Mouse (Mus musculus): ENCODE measurements around the gene Il18bp. TPM values are rescaled to one million over a fixed set of nuclear protein-coding genes. Genes with fewer than 3 reads are reported as not detected.

Gene Il18bp
- polyA plus RNA-seq, 1 experiment: 27.4 TPM

- Histone ChIP-seq H3K4me3 (ENCODE audit: extremely low read depth, insufficient read depth, insufficient read length) (no peak overlapping the region), H3K27ac (ENCODE audit: insufficient read depth, low read length) (no peak overlapping the region), H3K36me3 (ENCODE audit: control insufficient read depth, insufficient read depth, low read length) (peaks cover 64% of the 10 kb centered on the region), H3K27me3 (ENCODE audit: control insufficient read depth, insufficient read depth, low read length) (no peaks in the 10 kb centered on the region), H3K4me1 (ENCODE audit: control insufficient read depth, insufficient read depth, insufficient read length) (peaks cover 6% of the 10 kb centered on the region; the same call in 1 of the 2 replicates)
- 77% methylated on average over 14 of the region's 14 CpGs for WGBS
- DNase-seq (ENCODE audit: low read depth in 1 of 2, low spot score in 2 of 2): peak; percentile 14 to 72
- TF ChIP-seq CTCF (IDR thresholded peaks at IDR 0.05; ENCODE audit: extremely low read depth, insufficient read depth, insufficient read length, insufficient replicate concordance) (peak; percentile 94), POLR2A (IDR thresholded peaks at IDR 0.05; ENCODE audit: low read depth, low read length) (no peak)
Observed at GRCm38 (mm10) chr7:101998194-101998927, 20.1 kb downstream of the Il18bp start.

- H3K27me3 ChIP-seq (ENCODE audit: control insufficient read depth, insufficient read depth, low read length): no peaks in the 10 kb centered on the region
- TF ChIP-seq CTCF (IDR thresholded peaks at IDR 0.05; ENCODE audit: extremely low read depth, insufficient read depth, insufficient read length, insufficient replicate concordance): no peak
- TF ChIP-seq POLR2A (IDR thresholded peaks at IDR 0.05; ENCODE audit: low read depth, low read length): no peak
- no peak overlapping the region for H3K4me3 ChIP-seq (ENCODE audit: extremely low read depth, insufficient read depth, insufficient read length)
- 46% methylated on average over 3 of the region's 3 CpGs for WGBS
- peak in 1 of 2 experiments; percentile 9 for DNase-seq (ENCODE audit: low read depth in 1 of 2, low spot score in 2 of 2)
- H3K27ac ChIP-seq (ENCODE audit: insufficient read depth, low read length): no peak overlapping the region
- H3K4me1 ChIP-seq (ENCODE audit: control insufficient read depth, insufficient read depth, insufficient read length): peaks cover 6% of the 10 kb centered on the region; the same call in 1 of the 2 replicates
- peaks cover 56% of the 10 kb centered on the region for H3K36me3 ChIP-seq (ENCODE audit: control insufficient read depth, insufficient read depth, low read length)
Observed at GRCm38 (mm10) chr7:101994241-101994640, 24.2 kb downstream of the Il18bp start.

GRCm38 (mm10) chr7:101985081-101985480 is 33.4 kb downstream of the Il18bp start:
- Histone ChIP-seq H3K4me3 (ENCODE audit: extremely low read depth, insufficient read depth, insufficient read length) (no peak overlapping the region), H3K27me3 (ENCODE audit: control insufficient read depth, insufficient read depth, low read length) (no peaks in the 10 kb centered on the region), H3K4me1 (ENCODE audit: control insufficient read depth, insufficient read depth, insufficient read length) (no peaks in the 10 kb centered on the region), H3K27ac (ENCODE audit: insufficient read depth, low read length) (no peak overlapping the region), H3K36me3 (ENCODE audit: control insufficient read depth, insufficient read depth, low read length) (peaks cover 23% of the 10 kb centered on the region)
- WGBS: 93% methylated on average over 3 of the region's 3 CpGs
- no peak for DNase-seq (ENCODE audit: low read depth in 1 of 2, low spot score in 2 of 2)
- TF ChIP-seq POLR2A (IDR thresholded peaks at IDR 0.05; ENCODE audit: low read depth, low read length): no peak
- TF ChIP-seq CTCF (IDR thresholded peaks at IDR 0.05; ENCODE audit: extremely low read depth, insufficient read depth, insufficient read length, insufficient replicate concordance): no peak

GRCm38 (mm10) chr7:101982735-101983134 is 35.8 kb downstream of the Il18bp start:
- no peak for TF ChIP-seq CTCF (IDR thresholded peaks at IDR 0.05; ENCODE audit: extremely low read depth, insufficient read depth, insufficient read length, insufficient replicate concordance)
- TF ChIP-seq POLR2A (IDR thresholded peaks at IDR 0.05; ENCODE audit: low read depth, low read length): no peak
- Histone ChIP-seq H3K4me3 (ENCODE audit: extremely low read depth, insufficient read depth, insufficient read length) (no peak overlapping the region), H3K27ac (ENCODE audit: insufficient read depth, low read length) (no peak overlapping the region), H3K27me3 (ENCODE audit: control insufficient read depth, insufficient read depth, low read length) (no peaks in the 10 kb centered on the region), H3K4me1 (ENCODE audit: control insufficient read depth, insufficient read depth, insufficient read length) (no peaks in the 10 kb centered on the region), H3K36me3 (ENCODE audit: control insufficient read depth, insufficient read depth, low read length) (peaks cover 10% of the 10 kb centered on the region)
- WGBS: 87% methylated on average over 1 of the region's 1 CpGs
- no peak for DNase-seq (ENCODE audit: low read depth in 1 of 2, low spot score in 2 of 2)

GRCm38 (mm10) chr7:101974505-101974904 is 44.0 kb downstream of the Il18bp start:
- H3K4me1 ChIP-seq (ENCODE audit: control insufficient read depth, insufficient read depth, insufficient read length): peaks cover 3% of the 10 kb centered on the region; the same call in 1 of the 2 replicates
- WGBS: 42% methylated on average over 2 of the region's 2 CpGs
- no peaks in the 10 kb centered on the region for H3K27me3 ChIP-seq (ENCODE audit: control insufficient read depth, insufficient read depth, low read length)
- no peak for DNase-seq (ENCODE audit: low read depth in 1 of 2, low spot score in 2 of 2)
- H3K27ac ChIP-seq (ENCODE audit: insufficient read depth, low read length): no peak overlapping the region
- H3K36me3 ChIP-seq (ENCODE audit: control insufficient read depth, insufficient read depth, low read length): peaks cover 3% of the 10 kb centered on the region; the same call in 1 of the 2 replicates
- TF ChIP-seq CTCF (IDR thresholded peaks at IDR 0.05; ENCODE audit: extremely low read depth, insufficient read depth, insufficient read length, insufficient replicate concordance) (no peak), POLR2A (IDR thresholded peaks at IDR 0.05; ENCODE audit: low read depth, low read length) (no peak)
- H3K4me3 ChIP-seq (ENCODE audit: extremely low read depth, insufficient read depth, insufficient read length): no peak overlapping the region

GRCm38 (mm10) chr7:101973730-101974129 is 44.8 kb downstream of the Il18bp start:
- peaks cover 3% of the 10 kb centered on the region; the same call in 1 of the 2 replicates for H3K36me3 ChIP-seq (ENCODE audit: control insufficient read depth, insufficient read depth, low read length)
- no peak overlapping the region for H3K27ac ChIP-seq (ENCODE audit: insufficient read depth, low read length)
- peaks cover 3% of the 10 kb centered on the region; the same call in 1 of the 2 replicates for H3K4me1 ChIP-seq (ENCODE audit: control insufficient read depth, insufficient read depth, insufficient read length)
- no peak for TF ChIP-seq POLR2A (IDR thresholded peaks at IDR 0.05; ENCODE audit: low read depth, low read length)
- TF ChIP-seq CTCF (IDR thresholded peaks at IDR 0.05; ENCODE audit: extremely low read depth, insufficient read depth, insufficient read length, insufficient replicate concordance): no peak
- WGBS: 33% methylated on average over 3 of the region's 3 CpGs
- no peak for DNase-seq (ENCODE audit: low read depth in 1 of 2, low spot score in 2 of 2)
- no peaks in the 10 kb centered on the region for H3K27me3 ChIP-seq (ENCODE audit: control insufficient read depth, insufficient read depth, low read length)
- H3K4me3 ChIP-seq (ENCODE audit: extremely low read depth, insufficient read depth, insufficient read length): no peak overlapping the region

GRCm38 (mm10) chr7:101971721-101972120 is 46.8 kb downstream of the Il18bp start:
- TF ChIP-seq CTCF (IDR thresholded peaks at IDR 0.05; ENCODE audit: extremely low read depth, insufficient read depth, insufficient read length, insufficient replicate concordance): no peak
- TF ChIP-seq POLR2A (IDR thresholded peaks at IDR 0.05; ENCODE audit: low read depth, low read length): no peak
- no peaks in the 10 kb centered on the region for H3K36me3 ChIP-seq (ENCODE audit: control insufficient read depth, insufficient read depth, low read length)
- DNase-seq (ENCODE audit: low read depth in 1 of 2, low spot score in 2 of 2): no peak
- 33% methylated on average over 2 of the region's 2 CpGs for WGBS
- no peaks in the 10 kb centered on the region for H3K27me3 ChIP-seq (ENCODE audit: control insufficient read depth, insufficient read depth, low read length)
- H3K4me3 ChIP-seq (ENCODE audit: extremely low read depth, insufficient read depth, insufficient read length): peak overlapping the region; percentile 76; the same call in 1 of the 2 replicates
- H3K4me1 ChIP-seq (ENCODE audit: control insufficient read depth, insufficient read depth, insufficient read length): peaks cover 3% of the 10 kb centered on the region; the same call in 1 of the 2 replicates
- H3K27ac ChIP-seq (ENCODE audit: insufficient read depth, low read length): peak overlapping the region; percentile 96; the same call in 1 of the 2 replicates

Measured in spleen, adult 2 months (tissue).